Mouse (Mus musculus): ENCODE results near the gene Polr3e. TPM values are rescaled to one million over a fixed set of nuclear protein-coding genes. Genes with fewer than 3 reads are reported as not detected.

Gene Polr3e
- total and polyA plus RNA-seq, 3 experiments = 39.1 to 50.1 TPM; not detected in 1

DNA sequence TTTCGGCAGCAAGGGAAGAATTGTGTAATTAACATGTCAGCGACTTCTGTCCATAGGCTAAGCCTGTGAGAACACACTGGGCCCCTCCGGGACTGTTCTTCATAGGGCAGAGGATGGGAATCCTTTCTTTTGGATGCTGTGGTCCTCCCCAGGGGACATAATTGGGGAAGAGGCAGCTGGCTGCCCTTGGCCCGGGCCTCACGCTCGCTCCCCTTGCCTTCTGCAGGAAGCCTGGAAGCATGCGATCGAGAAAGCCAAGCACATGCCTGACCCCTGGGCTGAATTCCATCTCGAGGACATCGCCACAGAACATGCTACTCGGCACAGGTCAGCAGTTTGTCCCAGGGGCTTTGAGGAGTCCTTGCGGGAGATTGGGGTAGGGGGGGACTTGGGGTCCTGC lies 44.5 kb upstream of the Polr3e start:
- TF ChIP-seq GABPA (IDR thresholded peaks at IDR 0.05; ENCODE audit: low read depth, low read length) = no peak
- TF ChIP-seq MYC (IDR thresholded peaks at IDR 0.05; ENCODE audit: low read depth, low read length) = no peak
- no peak for TF ChIP-seq SIN3A (IDR thresholded peaks at IDR 0.05; ENCODE audit: low read length)
- no peak for TF ChIP-seq USF1 (IDR thresholded peaks at IDR 0.05; ENCODE audit: low read depth, low read length)
- TF ChIP-seq TBP (IDR thresholded peaks at IDR 0.05; ENCODE audit: low read depth, low read length) = no peak
- no peak for TF ChIP-seq KAT2A (conservative IDR thresholded peaks at IDR 0.05; ENCODE audit: low read depth, low read length)
- no peak for TF ChIP-seq POLR2A (IDR thresholded peaks at IDR 0.05; ENCODE audit: control insufficient read depth in 1 of 2, insufficient read depth in 1 of 2, low read depth in 1 of 2, low read length in 2 of 2, poor library complexity in 1 of 2)
- TF ChIP-seq E2F4 (IDR thresholded peaks at IDR 0.05; ENCODE audit: borderline replicate concordance, low read depth, low read length) = no peak
- no peak for TF ChIP-seq USF2 (IDR thresholded peaks at IDR 0.05; ENCODE audit: borderline replicate concordance in 1 of 2, insufficient read depth in 1 of 2, low read depth in 1 of 2, low read length in 2 of 2)
- TF ChIP-seq TAL1 (IDR thresholded peaks at IDR 0.05; ENCODE audit: low read length) = no peak
- no peak for TF ChIP-seq ELF1 (IDR thresholded peaks at IDR 0.05; ENCODE audit: low read depth, low read length)
- no peak for TF ChIP-seq MAX (IDR thresholded peaks at IDR 0.05; ENCODE audit: low read length)
- H3K4me1 ChIP-seq (ENCODE audit: control insufficient read depth in 1 of 2, insufficient read depth in 2 of 2, low read length in 2 of 2) = peaks cover 30 to 34% of the 10 kb centered on the region in 2 experiments
- peaks cover 0 to 37% of the 10 kb centered on the region in 2 experiments; a peak in 2 of 4 replicates for H3K36me3 ChIP-seq (ENCODE audit: control insufficient read depth in 1 of 2, insufficient read depth in 2 of 2, low read length in 2 of 2)
- H3K9ac ChIP-seq (ENCODE audit: control insufficient read depth, low read depth, low read length, poor library complexity, severe bottlenecking) = no peak overlapping the region
- H3K27ac ChIP-seq (ENCODE audit: control insufficient read depth, low read depth, low read length) = no peak overlapping the region
- no peak overlapping the region for H3K4me3 ChIP-seq (ENCODE audit: control insufficient read depth in 1 of 2, insufficient read depth in 1 of 2, low read depth in 2 of 2, low read length in 2 of 2)
- no peak for DNase-seq (ENCODE audit: low read depth, low spot score)
- no peaks in the 10 kb centered on the region for H3K79me2 ChIP-seq (ENCODE audit: control insufficient read depth, insufficient read depth, low read length, poor library complexity)
- H3K27me3 ChIP-seq (ENCODE audit: control insufficient read depth in 1 of 2, insufficient read depth in 2 of 2, low read length in 2 of 2) = no peaks in the 10 kb centered on the region
- H3K9me3 ChIP-seq (replicated peaks; ENCODE audit: insufficient read depth, low read length) = no peaks in the 10 kb centered on the region

GRCm38 (mm10) chr7:120874021-120874420 lies 43.5 kb upstream of the Polr3e start:
- Histone ChIP-seq H3K27ac (ENCODE audit: control insufficient read depth, low read depth, low read length) (no peak overlapping the region), H3K4me3 (ENCODE audit: control insufficient read depth in 1 of 2, insufficient read depth in 1 of 2, low read depth in 2 of 2, low read length in 2 of 2) (no peak overlapping the region), H3K9ac (ENCODE audit: control insufficient read depth, low read depth, low read length, poor library complexity, severe bottlenecking) (no peak overlapping the region), H3K4me1 (ENCODE audit: control insufficient read depth in 1 of 2, insufficient read depth in 2 of 2, low read length in 2 of 2) (peaks cover 22 to 25% of the 10 kb centered on the region in 2 experiments), H3K79me2 (ENCODE audit: control insufficient read depth, insufficient read depth, low read length, poor library complexity) (no peaks in the 10 kb centered on the region), H3K9me3 (replicated peaks; ENCODE audit: insufficient read depth, low read length) (no peaks in the 10 kb centered on the region), H3K36me3 (ENCODE audit: control insufficient read depth in 1 of 2, insufficient read depth in 2 of 2, low read length in 2 of 2) (peaks cover 0 to 28% of the 10 kb centered on the region in 2 experiments; a peak in 2 of 4 replicates), H3K27me3 (ENCODE audit: control insufficient read depth in 1 of 2, insufficient read depth in 2 of 2, low read length in 2 of 2) (no peaks in the 10 kb centered on the region)
- TF ChIP-seq CHD1 (IDR thresholded peaks at IDR 0.05; ENCODE audit: low read depth, low read length) = 0 out of 2 replicates have a peak, but pooled peaks have one; percentile 3
- TF ChIP-seq RCOR1 (IDR thresholded peaks at IDR 0.05; ENCODE audit: low read depth, low read length) = no peak
- TF ChIP-seq UBTF (IDR thresholded peaks at IDR 0.05; ENCODE audit: borderline replicate concordance, insufficient read depth, low read depth, low read length) = no peak
- DNase-seq (ENCODE audit: low read depth, low spot score) = no peak

All from MEL (cell line).